Mouse (Mus musculus): ENCODE data around the gene 4930415O20Rik.
"Not testable (repeated sequence)": the region's sequence is repeated elsewhere in the genome, so short reads cannot be mapped to it uniquely, and the experiment has no call there.

Gene 4930415O20Rik

DNA sequence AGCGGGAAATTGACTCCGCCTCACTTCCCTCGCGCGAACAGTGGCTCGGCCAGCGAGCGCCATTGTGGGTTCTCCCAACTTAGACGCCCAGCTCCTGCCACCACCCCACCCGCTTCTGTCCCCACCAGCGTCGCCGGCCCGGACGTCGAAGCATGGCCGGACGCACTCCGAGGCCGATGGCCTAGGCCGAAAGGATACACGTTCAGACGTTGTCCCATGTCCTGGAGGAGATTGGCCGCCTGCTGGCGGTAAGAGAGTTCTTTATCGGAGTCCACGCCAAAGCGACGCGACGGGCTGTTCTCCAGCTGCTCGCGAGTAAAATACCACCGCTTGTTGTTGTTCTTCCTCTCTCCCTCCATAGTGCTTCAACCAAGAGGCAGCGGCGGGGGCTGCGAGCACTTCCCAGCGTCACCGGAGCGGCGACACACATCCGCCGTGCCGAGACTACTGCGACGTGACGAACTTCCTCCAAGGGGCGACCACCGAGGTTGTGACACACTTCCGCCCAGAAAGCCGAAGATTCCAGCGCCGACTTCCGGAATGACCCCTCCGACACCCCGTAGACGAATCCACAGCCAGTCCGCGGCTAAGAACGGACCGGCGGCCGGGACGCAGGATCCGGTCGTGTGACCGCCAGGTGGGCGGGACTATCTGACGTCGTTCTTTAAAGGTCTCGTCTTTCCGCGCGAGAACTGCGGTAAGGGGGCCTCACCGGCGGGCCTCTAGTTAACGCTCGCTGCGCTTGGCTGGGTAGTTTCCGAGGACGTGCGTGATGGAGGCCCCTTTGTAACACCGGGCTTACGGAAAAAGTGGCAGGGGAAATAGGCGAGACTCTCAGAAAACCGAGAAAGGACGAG, 3.3 kb upstream of the 4930415O20Rik start:
- CTCF ChIA-PET: interaction anchor here (0.6 to 1.0 kb wide), 3 partner anchors 10 to 57 kb away, joined by 3 to 4 read pairs (median 3); no protein-coding TSS in a partner anchor

DNA sequence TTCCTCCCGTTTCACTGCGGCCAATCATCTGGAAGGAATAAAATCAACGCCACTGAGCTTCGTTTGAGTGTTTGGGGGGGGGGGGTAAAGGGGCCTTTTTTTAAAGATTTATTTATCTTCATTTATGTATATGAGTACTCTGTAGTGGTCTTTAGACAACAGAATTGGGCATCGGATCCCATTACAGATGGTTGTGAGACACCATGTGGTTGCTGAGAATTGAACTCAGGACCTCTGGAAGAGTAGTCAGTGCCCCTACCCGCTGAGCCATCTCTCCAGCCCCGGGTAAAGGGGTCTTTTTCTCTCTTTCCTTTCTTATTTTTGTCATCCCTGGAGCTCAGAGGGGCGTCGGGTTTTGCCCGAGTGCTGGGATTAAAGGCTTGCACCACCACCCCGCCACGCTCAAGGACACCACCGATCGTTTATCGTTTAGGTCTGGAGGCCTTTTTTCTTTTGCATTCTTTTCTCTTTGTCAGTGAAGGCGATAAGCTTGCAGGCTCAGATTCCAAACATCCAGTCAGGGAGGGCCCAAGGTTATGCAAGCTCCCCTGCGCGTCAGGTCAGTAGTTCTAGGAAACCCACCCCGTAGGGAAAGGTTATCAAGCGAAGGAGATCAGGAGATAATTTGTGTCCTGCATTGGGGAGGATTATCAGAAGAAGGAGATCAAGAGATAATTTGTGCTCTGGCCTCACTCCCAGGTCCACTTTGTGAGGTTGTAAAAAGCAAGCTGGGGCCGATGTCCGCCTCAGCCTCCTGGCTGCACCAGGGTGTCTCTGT, 2.4 kb upstream of the 4930415O20Rik start:
- CTCF ChIA-PET: interaction anchor here (0.6 kb wide), 2 partner anchors 9 to 43 kb away, joined by 3 to 4 read pairs; no protein-coding TSS in a partner anchor

DNA sequence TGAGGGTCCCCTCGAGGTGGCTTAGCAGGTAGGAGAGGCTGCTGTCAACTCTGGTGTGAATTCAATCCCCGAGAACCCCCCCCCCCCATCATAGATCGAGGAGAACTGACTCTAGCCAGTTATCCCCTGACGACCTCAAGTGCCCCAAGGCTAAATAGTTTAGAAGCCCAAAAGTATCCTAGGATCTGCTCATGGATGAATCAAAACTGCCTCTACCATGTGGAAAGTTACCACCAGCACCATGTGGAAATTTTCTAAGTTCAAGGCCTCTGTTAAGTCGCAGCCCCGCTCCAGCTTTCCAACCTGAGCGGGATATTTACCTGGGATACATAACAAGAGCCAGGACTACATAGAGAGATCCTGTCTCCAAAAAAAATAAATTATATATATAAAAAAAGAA, 1.6 kb upstream of the 4930415O20Rik start:
- CTCF ChIA-PET: no interaction called here

DNA sequence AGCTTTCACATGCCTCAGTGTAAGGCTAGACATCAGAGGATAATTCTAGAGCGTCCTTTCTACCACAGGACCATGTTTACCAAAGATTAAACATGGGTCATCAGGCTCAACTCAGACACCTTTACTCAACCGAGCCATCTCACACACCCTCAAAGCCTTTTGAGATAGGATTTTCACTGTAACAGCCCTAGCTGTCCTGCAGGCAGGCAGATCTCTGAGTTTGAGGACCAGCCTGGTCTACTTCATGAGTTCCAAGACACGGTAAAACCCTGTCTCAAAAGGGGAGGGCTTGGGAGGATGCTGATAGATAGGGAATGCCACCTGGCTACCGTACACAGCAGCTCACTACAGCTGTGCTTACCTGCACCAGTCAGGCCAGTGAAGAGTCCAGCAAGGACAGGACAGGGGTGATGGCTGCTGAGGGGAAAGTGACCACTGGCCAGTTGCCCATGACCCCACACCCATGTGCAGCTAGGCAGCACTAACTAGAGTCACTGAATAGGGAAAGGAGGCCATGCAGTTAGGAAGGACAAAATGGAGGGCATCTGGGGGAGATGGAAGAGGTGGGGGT, 924 bp upstream of the 4930415O20Rik start:
- CTCF ChIA-PET: interaction anchor here (0.6 to 0.7 kb wide), 3 partner anchors 10 to 1205 kb away, joined by 3 to 4 read pairs (median 4); partner anchors contain the start of gene Kansl2

DNA sequence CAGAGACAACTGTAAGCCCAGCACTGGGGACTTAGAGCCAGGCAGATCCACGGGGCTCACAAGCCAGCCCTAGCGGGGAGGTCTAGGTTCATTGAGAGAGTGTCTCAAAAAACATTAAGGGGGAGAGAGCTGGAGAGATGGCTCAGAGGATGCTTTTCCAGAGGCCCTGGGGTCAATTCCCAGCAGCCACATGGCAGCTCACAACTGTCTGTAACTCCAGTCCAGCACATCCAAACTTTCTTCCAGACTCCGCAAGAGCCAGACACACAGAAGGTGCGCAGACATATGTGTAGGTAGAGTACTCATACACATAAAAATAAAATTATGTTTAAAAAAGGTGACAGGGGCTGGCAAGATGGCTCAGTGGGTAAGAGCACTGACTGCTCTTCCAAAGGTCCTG, 2.5 kb downstream of the 4930415O20Rik start:
- CTCF ChIA-PET: no interaction called here

DNA sequence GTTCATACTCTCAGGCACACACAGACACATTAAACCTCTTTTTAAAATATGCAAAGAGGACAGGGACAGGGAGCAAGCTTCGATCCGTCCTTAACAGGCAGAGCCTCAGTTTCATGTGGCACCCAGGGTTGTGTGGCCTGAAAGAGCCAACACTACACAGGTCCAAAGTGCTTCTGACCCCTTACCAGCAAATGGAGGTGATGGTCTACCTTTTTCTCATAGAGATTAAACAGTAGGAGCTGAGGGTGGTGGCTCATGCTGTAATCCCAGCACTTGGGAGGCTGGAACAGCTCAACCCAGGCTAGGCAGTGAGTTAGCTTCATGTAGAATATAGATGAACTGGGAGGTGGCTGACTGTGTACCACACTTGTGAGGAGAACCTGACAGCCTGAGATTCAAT, 8.5 kb downstream of the 4930415O20Rik start:
- CTCF ChIA-PET: interaction anchor here (0.7 kb wide), 1 partner anchor 40 kb away, joined by 3 read pairs; no protein-coding TSS in a partner anchor

DNA sequence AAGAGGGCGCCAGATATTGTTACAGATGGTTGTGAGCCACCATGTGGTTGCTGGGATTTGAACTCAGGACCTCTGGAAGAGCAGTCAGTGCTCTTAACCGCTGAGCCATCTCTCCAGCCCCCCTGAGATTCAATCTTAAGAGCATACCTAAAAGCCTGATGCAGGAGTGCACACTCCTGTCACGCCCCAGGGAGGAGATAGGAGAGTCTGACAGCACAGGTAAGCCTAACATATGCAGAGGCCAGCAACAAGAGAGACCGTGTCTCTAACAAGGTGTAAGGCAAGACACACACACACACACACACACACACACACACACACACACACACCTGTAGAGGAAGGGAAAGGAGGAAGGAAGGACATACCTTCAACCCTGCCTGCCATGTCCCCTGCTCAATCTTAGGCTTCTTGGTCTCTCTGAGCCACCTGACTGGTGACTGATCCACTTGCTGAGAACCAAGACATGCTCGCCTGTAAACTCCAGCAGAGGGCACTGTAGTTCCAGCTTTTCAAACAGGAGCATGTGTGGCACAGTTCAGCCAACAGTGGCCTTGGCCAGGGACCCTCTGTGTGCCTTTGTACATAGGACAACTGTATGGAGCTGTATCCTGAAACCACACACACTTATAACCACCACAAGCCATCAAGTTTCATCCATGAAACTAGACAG, 9.1 kb downstream of the 4930415O20Rik start:
- CTCF ChIA-PET: interaction anchor here (0.6 to 0.8 kb wide), 3 partner anchors 10 to 128 kb away, joined by 3 to 5 read pairs (median 5); no protein-coding TSS in a partner anchor

DNA sequence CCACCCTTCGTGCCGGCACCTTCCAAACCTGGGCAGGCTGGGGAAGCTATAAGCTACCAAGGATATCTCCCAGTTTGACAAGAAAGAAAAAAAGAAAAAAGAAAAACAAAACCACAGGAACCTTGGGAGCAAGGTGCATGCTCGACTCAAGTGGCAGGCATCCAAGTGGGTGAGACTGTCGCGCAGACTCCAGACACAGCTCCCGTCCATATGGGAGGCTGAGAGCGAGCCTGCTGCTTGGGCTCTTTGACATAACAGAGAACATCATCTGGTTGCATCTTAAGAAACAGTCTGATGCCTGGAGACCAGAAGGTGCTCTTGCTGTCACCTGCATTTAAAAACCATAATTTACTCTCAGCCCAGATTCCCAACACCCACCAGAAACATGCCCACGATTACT, 11.6 kb downstream of the 4930415O20Rik start:
- CTCF ChIA-PET: no interaction called here

DNA sequence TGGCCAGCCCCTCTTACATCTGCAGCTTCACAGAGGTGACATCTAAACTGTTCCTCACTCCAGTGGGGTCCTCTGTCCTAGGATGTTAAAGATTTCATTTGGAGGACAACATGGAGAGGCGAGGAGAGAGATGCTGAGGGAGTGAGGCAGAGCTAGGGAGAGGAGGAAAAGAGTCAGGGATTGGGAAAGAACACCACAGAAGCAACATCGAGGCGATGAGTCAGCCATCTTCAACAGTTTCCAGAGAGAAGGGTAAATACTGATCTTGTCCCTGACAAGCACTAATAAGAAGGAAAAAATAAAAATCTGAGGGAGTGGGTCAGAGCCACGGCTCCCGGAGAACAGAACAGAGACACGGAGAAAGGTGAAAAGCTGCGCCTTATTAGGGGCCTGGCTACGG, 12.2 kb downstream of the 4930415O20Rik start:
- CTCF ChIA-PET: no interaction called here

DNA sequence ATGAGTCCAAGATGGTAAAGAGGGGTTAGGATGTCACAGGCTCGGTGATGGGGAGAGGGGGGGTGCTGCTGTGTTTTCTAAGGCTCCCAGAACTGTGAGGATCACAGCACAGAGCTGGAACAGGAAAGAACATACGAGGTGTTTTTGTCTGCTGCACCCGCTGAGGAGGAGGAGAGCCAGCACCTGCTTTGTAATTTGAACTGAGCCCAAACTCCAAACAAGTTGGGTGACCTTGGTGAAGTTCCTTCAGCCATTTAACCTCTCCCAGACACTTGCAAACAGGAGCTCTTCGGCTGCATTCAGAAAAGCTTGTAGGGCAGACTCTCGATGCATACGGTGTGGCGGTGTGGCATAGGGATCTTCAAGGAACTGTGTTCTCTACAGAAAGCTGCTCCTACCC, 14.6 kb downstream of the 4930415O20Rik start:
- CTCF ChIA-PET: no interaction called here

DNA sequence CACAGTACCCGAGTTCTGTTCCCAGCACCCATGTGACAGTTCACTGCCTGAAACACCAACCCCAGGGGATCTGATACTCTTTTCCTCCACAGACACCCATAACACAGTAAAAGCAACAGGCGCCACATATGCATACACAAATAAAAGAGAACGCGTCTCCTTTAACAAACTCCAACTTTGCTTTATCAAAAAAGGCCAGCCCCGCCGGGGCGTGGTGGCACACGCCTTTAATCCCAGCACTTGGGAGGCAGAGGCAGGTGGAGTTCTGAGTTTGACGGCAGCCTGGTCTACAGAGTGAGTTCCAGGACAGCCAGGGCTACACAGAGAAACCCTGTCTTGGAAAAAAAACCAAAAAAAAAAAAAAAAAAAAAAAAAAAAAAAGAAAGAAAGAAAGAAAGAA, 15.3 kb downstream of the 4930415O20Rik start:
- CTCF ChIA-PET: not testable (repeated sequence)

DNA sequence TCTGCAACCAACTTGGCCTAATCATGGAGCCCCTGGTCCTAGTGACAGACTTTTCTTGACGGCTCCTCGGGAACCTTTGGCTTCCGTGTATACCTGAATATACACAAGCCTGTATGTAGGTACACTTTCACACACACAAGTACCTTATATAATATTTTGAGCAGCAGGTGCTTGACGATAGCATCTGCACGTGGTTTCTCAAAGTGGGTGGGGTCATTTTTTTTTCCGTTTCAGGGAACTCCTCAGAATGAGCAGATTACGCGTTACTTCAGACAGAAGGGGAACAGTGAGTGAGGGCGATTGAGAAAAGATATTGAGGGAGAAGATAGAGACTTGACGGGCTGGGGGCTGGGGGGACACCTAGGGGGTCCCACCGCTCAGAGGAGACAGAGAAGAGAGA, 16.9 kb downstream of the 4930415O20Rik start:
- CTCF ChIA-PET: no interaction called here

DNA sequence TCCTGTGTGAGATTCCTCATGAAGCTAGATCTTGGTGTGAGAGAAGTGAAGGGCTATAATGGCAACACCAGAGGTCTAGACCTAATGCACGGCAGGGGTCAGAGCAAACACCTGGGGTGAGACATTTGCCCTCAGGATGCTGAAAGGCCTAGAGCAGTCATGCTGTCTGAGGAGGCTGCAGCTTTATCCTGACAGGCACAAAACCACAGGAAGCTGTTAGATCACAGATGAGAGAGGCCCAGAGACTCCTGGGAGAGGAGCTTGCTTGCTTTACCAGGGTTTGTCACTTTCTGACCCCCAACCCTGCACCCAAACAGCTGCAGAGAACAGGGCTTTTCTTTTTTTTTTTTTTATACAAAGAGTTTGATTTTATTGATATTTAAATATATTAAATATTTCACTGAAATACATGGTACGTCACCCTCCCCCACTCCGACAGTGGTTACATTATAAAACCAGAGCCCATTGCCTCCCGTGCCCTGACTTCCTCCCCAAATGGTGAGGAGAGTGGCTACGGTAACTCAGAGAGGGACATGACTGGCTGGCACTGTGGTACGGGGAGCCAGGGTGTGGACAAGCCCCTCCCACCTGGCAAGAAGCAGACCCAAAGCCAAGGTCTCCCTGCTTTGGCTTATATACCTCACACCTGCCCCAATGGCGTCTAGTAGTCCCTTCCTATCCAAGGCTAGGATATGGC, 19.0 kb downstream of the 4930415O20Rik start:
- CTCF ChIA-PET: no interaction called here

DNA sequence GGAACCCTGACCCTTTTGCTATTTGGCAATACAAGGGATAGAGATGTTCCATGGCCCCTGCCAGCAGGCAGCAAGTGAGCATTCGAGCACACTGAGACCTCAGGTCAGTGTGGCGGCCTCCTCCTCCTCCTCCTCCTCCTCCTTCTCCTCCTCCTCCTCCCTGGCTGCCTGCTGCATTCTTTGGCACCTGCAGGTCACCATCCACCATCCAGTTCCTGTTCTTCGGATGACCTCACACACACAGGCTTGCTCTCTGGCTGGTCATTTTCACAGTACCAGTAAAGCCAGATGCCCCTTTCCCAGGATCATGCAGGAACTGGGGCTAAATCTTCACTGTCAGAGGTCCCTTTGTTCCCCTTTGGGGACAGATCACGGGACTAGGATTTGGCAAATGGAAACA, 20.6 kb downstream of the 4930415O20Rik start:
- CTCF ChIA-PET: interaction anchor here (0.6 kb wide), 1 partner anchor 548 kb away, joined by 3 read pairs; no protein-coding TSS in a partner anchor

DNA sequence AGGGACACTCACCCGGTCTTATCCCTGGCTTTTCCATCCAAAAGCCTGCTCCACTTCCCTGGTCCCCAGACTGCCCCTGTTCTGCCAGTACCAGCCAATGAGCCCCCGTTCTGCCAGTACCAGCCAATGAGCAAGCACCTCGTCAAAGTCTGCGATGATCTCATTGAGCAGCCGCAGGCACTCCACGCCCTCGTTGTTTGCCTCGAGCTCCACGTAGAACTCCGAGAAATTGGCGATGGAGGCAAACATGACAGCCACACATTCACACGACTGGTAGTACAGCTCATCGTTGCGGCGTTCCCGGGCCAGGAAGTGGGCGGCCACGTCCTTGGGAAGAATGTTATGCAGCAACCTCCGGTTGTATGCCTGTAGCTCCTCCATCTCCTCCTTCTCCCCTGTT, 23.4 kb downstream of the 4930415O20Rik start:
- CTCF ChIA-PET: no interaction called here

DNA sequence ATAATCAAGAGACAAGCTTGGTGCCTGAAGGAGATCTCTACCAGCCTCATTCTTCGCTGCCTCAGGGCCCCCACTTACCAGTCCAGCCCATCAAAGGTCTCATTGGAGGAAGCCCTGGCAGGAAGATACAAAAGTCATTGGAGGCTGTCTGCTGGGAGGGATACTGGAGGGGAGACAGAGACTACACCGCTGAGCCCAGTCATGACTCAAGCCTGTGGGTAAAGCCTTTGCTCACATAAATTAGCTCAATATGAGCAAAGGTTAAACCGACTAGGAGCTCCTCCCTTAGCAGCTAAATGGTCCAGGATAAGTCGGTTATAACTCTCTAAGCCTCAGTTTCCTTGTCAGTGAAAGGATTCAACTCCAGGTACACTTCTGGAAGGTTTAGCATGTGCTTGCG, 24.2 kb downstream of the 4930415O20Rik start:
- CTCF ChIA-PET: no interaction called here

DNA sequence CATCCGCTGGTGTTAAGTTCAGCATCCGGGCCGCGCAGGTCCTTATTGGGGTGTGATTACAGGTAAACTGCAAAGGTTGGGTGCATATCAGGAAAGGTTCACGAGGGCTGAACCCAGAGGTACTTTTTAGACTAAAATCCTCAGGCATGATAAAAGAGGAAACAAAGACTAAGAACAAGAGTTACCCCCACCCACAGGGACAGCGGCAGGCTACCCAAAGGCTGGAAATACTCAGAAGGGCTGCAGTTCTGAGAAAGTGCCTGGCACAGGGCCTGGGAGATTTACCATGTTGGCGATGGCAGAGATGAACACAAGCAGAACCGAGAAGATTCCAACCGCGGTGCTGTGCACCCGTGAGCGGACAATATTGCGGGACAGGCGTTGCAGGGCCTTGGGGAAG, 25.8 kb downstream of the 4930415O20Rik start:
- CTCF ChIA-PET: no interaction called here

DNA sequence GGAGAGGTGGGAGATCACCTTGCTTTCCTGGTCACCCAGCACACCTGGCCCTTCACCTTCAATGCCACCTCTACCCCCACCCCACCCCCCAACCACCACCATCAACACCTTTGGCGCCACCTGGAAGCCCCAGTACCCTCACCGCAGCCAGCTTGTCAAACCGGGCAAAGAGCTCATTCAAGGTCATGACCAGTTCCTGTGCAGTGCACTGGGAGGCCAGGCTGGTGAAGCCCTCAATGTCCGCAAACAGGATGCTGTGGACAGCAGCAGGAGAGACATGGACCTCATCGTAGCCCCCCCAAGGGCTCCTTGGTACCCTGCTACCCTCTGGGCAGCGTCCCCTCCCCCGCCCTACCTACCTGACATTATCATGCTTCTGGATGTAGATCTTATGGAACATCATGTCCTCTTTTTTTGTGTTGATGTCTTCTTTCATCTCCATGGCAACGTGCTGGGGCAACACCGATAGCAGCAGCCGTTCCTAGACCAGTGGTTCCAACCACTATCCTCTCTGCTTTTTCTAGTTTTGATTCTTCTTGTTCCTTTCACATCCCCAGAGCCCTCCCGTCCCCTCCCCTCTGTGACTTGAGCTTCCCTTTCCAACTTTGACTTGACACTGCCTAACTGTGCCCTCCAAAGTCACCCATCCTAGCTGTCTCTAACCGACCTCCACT, 29.4 kb downstream of the 4930415O20Rik start:
- CTCF ChIA-PET: no interaction called here

DNA sequence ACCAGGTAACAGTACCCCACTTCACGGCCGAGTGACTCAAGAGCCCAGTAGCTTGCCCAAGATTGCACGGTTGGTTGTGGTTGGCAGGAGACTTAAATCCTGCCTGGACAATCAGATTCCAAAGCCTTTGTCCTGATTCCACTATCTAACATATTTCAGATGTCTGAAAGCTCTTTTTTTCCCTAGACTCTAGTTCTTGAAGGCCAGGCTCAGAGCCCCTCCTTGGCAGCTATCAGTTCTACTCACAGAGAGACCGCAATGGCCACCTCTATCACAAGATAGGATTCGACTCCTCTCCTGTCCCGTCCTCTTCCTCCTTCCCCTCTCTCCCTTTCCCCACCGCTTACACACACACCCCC, 31.0 kb downstream of the 4930415O20Rik start:
- CTCF ChIA-PET: no interaction called here

DNA sequence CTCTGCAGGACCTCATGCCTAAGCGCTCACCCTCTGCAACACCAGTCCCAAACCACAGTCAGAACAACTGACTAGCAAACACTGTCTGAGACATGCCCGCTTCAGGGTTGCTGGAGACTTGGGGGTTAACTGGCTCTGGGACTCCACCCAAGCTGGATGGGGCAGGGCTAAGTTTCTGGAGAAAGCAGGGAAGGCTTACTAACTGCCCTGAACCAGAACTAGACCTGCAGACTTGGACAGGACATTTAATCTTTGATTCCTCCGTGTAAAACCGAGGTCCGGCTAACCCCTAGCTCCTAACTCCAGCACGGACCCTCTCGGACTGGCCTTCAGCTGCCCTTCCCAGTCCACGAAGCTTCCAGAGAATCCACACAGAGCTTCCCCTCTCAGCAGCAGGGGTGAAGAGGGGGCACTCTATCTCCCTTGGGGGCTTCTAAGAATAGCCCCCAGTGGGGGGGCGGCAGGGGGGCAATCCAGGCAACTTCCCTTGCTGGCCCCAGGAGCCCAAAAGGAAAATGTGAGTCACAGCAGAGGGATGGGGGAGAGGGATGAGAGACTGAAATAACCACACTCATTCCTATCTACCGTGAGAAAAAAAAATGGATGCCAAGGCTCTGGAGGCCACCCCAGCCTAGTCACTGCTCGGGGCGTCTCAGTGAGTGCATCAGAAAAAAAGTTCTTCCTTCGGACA, 31.5 kb downstream of the 4930415O20Rik start:
- CTCF ChIA-PET: no interaction called here

All from spleen, embryonic (tissue).